Mouse (Mus musculus): ENCODE results near the gene Plbd2. TPM values are rescaled to one million over a fixed set of nuclear protein-coding genes. Genes with fewer than 3 reads are reported as not detected.

Gene Plbd2
- polyA plus RNA-seq, 1 experiment from 2014 or later, result 22.1 TPM

GRCm38 (mm10) chr5:120435006-120435681, 68.3 kb downstream of the Plbd2 start:
- DNase-seq (ENCODE audit: low spot score), result peak; percentile 67
- H3K36me3 ChIP-seq (ENCODE audit: control insufficient read depth, insufficient read depth, low read length), result no peaks in the 10 kb centered on the region
- H3K4me3 ChIP-seq (ENCODE audit: low read depth, low read length), result peak overlapping the region; percentile 54
- H3K4me2 ChIP-seq (replicated peaks; ENCODE audit: low read depth, low read length), result peak overlapping the region; percentile 71
- peaks cover 90% of the 10 kb centered on the region for H3K27me3 ChIP-seq (ENCODE audit: control insufficient read depth, insufficient read depth, low read length)
- peak overlapping the region; percentile 73 for H3K9ac ChIP-seq (ENCODE audit: low read depth, low read length)
- ATAC-seq (ENCODE audit: low FRiP score), result no peak
- H3K9me3 ChIP-seq (ENCODE audit: control insufficient read depth, low read length), result no peaks in the 10 kb centered on the region
- H3K4me1 ChIP-seq (replicated peaks; ENCODE audit: control insufficient read depth, insufficient read depth, low read length), result peaks cover 18% of the 10 kb centered on the region
- peak overlapping the region; percentile 91 for H3K27ac ChIP-seq (ENCODE audit: low read depth, low read length)
- under 1% methylated on average over 43 of the region's 44 CpGs for WGBS

- Histone ChIP-seq H3K9ac (ENCODE audit: low read depth, low read length) (peak overlapping the region; percentile 73), H3K9me3 (ENCODE audit: control insufficient read depth, low read length) (no peaks in the 10 kb centered on the region), H3K4me3 (ENCODE audit: low read depth, low read length) (peak overlapping the region; percentile 54), H3K27me3 (ENCODE audit: control insufficient read depth, insufficient read depth, low read length) (peaks cover 90% of the 10 kb centered on the region), H3K36me3 (ENCODE audit: control insufficient read depth, insufficient read depth, low read length) (no peaks in the 10 kb centered on the region), H3K27ac (ENCODE audit: low read depth, low read length) (peak overlapping the region; percentile 91), H3K4me1 (replicated peaks; ENCODE audit: control insufficient read depth, insufficient read depth, low read length) (peaks cover 12% of the 10 kb centered on the region), H3K4me2 (replicated peaks; ENCODE audit: low read depth, low read length) (peak overlapping the region; percentile 71)
- WGBS, result 2% methylated on average over 21 of the region's 21 CpGs
- ATAC-seq (ENCODE audit: low FRiP score), result no peak
- peak; percentile 60 for DNase-seq (ENCODE audit: low spot score)
Measured at GRCm38 (mm10) chr5:120434231-120434735, 69.1 kb downstream of the Plbd2 start.

Other genes with a start within 250 kb of the Plbd2 start
- 36.1 and 41.6 TPM in 2 replicates for gene Lhx5, start 71.9 kb downstream of the Plbd2 start, polyA plus RNA-seq (2014; fragmentation: Nextera tagmentation; extraction: Ambion mirVana)
- 5.8 and 6.7 TPM in 2 replicates for gene Sdsl, start 30.8 kb downstream of the Plbd2 start, polyA plus RNA-seq (2014; fragmentation: Nextera tagmentation; extraction: Ambion mirVana)
- not detected in 2 replicates for gene Sds, start 27.1 kb downstream of the Plbd2 start, polyA plus RNA-seq (2014; fragmentation: Nextera tagmentation; extraction: Ambion mirVana)
- gene Slc8b1, start 7.5 kb upstream of the Plbd2 start, polyA plus RNA-seq (2014; fragmentation: Nextera tagmentation; extraction: Ambion mirVana), result 1.5 and 2.1 TPM in 2 replicates
- 12.5 and 15.6 TPM in 2 replicates for gene Tpcn1, start 85.0 kb upstream of the Plbd2 start, polyA plus RNA-seq (2014; fragmentation: Nextera tagmentation; extraction: Ambion mirVana)
- 1.1 and 1.4 TPM in 2 replicates for gene Iqcd, start 85.4 kb upstream of the Plbd2 start, polyA plus RNA-seq (2014; fragmentation: Nextera tagmentation; extraction: Ambion mirVana)
- gene Rita1, start 109.0 kb upstream of the Plbd2 start, polyA plus RNA-seq (2014; fragmentation: Nextera tagmentation; extraction: Ambion mirVana), result 9.3 and 10.5 TPM in 2 replicates
- gene Ddx54, start 109.1 kb upstream of the Plbd2 start, polyA plus RNA-seq (2014; fragmentation: Nextera tagmentation; extraction: Ambion mirVana), result 25.9 and 32.4 TPM in 2 replicates
- gene Cfap73, start 130.6 kb upstream of the Plbd2 start, polyA plus RNA-seq (2014; fragmentation: Nextera tagmentation; extraction: Ambion mirVana), result 0.54 and 0.82 TPM in 2 replicates
- gene Rasal1, start 145.2 kb upstream of the Plbd2 start, polyA plus RNA-seq (2014; fragmentation: Nextera tagmentation; extraction: Ambion mirVana), result not detected in 2 replicates
- 4.6 and 5.0 TPM in 2 replicates for gene Dtx1, start 208.3 kb upstream of the Plbd2 start, polyA plus RNA-seq (2014; fragmentation: Nextera tagmentation; extraction: Ambion mirVana)
- gene Oas2, start 246.2 kb upstream of the Plbd2 start, polyA plus RNA-seq (2014; fragmentation: Nextera tagmentation; extraction: Ambion mirVana), result 0.13 TPM in 1 of 2 replicates, not detected in the other